Mouse (Mus musculus) olfactory bulb, adult 2 months (tissue): ENCODE measurements around the gene Phb. TPM values are rescaled to one million over a fixed set of nuclear protein-coding genes. Genes with fewer than 3 reads are reported as not detected.

Source experiments
- H3K27ac ChIP-seq: fragments of 200-500 bp; 2 replicates; pipeline ENCODE4 v1.5.1; 2012; ENCODE audit warnings: low read depth, low read length; ENCODE audit not compliant: insufficient read depth
- H3K4me1 ChIP-seq: fragments of 200-500 bp; 2 replicates; pipeline ENCODE4 v1.6.1; 2012; ENCODE audit warnings: low read length; ENCODE audit not compliant: control insufficient read depth, insufficient read depth
- H3K4me3 ChIP-seq: fragments of 200-500 bp; 2 replicates; pipeline ENCODE4 v1.5.1; 2012; ENCODE audit warnings: mild to moderate bottlenecking, low read depth, low read length, moderate library complexity; ENCODE audit not compliant: insufficient read depth
- CTCF ChIP-seq: fragments of 200-500 bp; IDR thresholded peaks from 2 replicates; pipeline ENCODE4 v1.5.1; 2012; ENCODE audit warnings: low read depth, mild to moderate bottlenecking, low read length, moderate library complexity; ENCODE audit not compliant: insufficient read depth
- POLR2A ChIP-seq: fragments of 200-500 bp; IDR thresholded peaks from 2 replicates; pipeline ENCODE4 v1.6.1; 2012; ENCODE audit warnings: mild to moderate bottlenecking, low read depth, low read length, moderate library complexity; ENCODE audit not compliant: insufficient read depth
- WGBS: fragments of 180-500 bp; shearing (Covaris S2); methylation state at CpG from one replicate; pipeline ENCODE4 v1.1.7; 2018; 5-methylcytosine and 5-hydroxymethylcytosine counted together
- polyA plus RNA-seq: library from polyadenylated mRNA; stranded (reverse); fragments of >200 nt; gene quantifications from 2 replicates; pipeline ENCODE4 v1.2.4, GENCODE M21; 2012; ENCODE audit warnings: low replicate concordance; ENCODE audit not compliant: missing spikeins, insufficient read depth, insufficient read length

Gene Phb
- polyA plus RNA-seq, result not detected in 2 replicates

DNA sequence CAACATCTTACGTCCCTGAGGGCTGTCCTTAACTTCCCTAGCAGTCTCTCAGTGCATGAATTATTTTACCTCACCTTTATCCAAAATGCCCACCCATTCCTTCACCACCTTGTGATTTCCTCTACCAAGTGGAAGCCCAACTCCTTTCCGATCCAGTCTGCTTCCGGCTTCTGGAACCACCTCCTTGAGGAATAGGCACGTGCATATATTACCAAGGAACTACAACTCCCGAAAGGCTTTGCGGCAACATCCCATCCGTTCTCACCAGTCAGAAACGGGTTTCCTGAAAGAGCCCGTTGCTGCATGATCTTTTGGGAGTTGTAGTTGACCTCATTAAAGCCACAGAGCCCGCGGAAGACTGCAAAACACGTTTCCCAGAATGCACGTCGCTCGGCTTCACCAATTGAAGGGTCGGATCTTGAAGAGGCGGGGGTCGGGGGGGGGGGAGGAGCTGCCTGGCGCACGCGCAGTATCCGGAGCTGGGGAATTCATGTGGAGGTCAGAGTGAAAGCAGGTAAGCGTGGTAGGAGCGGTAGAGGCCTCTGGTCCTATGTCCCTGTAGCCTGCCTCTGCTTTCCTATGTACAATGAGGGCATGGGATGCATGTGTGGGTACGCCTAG, at the start of gene Phb:
Gene Phb, plus strand, starts transcription at position 429 of the 621 bp plus-strand sequence.
- under 1% methylated on average over 25 of the region's 25 CpGs for WGBS
- peaks cover 2% of the 10 kb centered on the region; the same call in 1 of the 2 replicates for H3K4me1 ChIP-seq
- H3K27ac ChIP-seq, result no peak within 1 kb of the TSS
- TF ChIP-seq POLR2A (0 out of 2 replicates have a peak, but pooled peaks have one; percentile 35), CTCF (no peak)
- peak within 1 kb of the TSS; percentile 71 for H3K4me3 ChIP-seq

DNA sequence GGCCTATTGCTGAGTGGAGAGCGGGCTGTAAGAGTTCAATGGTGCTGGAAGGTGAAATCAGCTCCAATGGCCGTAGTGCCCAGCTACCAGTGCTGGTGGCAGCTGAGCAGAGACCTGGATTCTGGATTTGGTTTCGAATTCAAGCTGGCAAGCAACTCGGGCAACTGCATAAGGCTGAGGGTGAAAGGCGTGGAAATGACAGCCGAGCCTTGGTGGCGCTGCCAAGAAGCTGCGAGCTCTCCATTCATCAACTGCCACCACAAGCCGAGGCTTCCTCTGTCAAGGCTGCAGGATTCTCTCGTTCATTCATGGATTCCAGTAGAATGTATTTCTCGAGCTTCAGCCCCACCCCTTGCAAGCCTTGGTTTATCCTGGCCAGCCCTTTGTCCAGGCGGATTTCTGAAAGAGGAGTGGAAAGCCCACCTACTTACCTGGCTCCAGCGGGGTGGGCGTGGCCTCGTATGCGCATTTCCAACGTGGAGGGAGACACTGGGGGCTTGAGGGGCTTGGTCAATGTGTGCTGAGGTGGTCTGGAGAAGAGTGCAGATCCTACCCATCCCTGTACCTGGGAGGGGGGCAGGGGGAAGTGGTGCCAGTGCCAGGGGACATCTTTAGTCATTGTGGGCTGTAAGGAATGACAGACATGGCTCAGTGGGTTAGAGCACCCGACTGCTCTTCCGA, 48.8 kb upstream of the Phb start:
- WGBS, result 42% methylated on average over 19 of the region's 19 CpGs
- TF ChIP-seq POLR2A (no peak), CTCF (no peak)

DNA sequence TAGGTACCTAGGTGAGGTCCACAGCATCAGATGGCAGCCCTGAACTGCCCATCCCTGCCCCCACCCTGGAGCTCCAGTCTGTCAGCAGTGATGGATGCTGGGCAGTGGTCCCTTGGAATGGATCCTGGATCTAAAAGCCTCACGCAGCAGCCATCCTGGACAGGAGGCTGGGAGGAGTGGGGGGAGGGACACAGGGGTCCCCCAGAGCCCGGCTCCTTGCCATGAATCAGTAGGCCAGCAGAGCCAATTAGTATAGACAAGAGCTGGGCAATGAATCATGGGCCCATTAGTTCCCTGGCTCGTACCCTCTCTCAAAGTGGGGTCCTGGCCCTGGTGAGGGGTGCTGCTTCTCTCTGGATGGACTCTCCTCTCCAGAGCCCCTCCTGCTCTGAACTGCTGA, 47.7 kb upstream of the Phb start:
- TF ChIP-seq POLR2A, result no peak
- no peak for TF ChIP-seq CTCF
- Histone ChIP-seq H3K4me1 (peaks cover 6% of the 10 kb centered on the region; the same call in 1 of the 2 replicates), H3K4me3 (no peak overlapping the region), H3K27ac (no peak overlapping the region)
- 64% methylated on average over 3 of the region's 3 CpGs for WGBS

More for the DNA sequence above, 48.8 kb upstream of the Phb start:
- H3K27ac ChIP-seq, result no peak overlapping the region
- H3K4me3 ChIP-seq, result no peak overlapping the region
- H3K4me1 ChIP-seq, result peaks cover 6% of the 10 kb centered on the region; the same call in 1 of the 2 replicates

DNA sequence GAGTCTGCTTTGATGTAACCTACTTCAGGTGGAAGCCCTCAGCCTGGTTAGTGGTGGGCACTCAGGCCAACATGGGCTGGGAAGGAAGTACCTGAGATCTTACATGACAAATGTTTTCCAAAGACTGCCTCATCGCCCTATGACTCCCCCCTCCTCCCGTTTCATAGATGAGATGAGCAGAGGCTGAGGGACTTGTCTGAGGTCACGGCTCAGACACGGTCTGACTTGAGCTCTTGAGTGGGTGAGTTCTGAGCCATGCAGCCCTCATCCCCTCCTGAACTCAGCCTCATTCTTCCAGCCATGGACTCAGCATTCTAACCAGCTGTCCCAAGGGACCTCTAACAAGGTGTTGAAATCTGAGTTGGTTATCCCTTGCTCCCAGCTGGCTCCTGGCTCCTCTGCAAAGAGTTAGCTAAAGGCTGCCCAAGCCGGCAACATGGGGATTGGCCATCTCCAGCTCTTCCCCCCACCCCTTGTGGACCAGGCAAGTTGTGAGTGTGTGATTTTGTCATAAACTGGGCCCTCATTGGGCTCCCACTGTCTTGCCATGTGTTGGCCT, 46.8 kb upstream of the Phb start:
- Histone ChIP-seq H3K4me1 (peaks cover 6% of the 10 kb centered on the region; the same call in 1 of the 2 replicates), H3K4me3 (no peak overlapping the region), H3K27ac (no peak overlapping the region)
- TF ChIP-seq CTCF (no peak), POLR2A (no peak)
- WGBS, result 96% methylated on average over 5 of the region's 5 CpGs

DNA sequence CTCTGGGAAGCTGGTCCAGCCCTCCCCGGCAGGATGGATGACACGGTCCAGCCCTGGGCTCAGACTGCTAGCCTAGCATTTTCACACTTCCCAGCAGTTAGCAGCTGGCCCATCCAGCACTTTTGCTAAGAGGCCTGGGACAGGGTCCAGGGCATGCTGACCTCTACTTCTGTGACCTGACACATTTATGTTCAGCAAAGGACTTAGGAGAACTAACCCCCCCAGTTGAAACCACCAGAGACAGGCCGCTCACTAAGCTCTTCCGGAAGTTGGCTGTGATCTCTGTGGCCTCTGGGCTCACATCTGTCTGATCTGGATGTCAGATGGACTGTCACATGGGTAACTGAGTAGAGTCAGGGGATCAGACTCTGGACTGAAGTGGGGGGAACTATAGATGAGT, 45.7 kb upstream of the Phb start:
- Histone ChIP-seq H3K27ac (no peak overlapping the region), H3K4me3 (no peak overlapping the region), H3K4me1 (peaks cover 6% of the 10 kb centered on the region; the same call in 1 of the 2 replicates)
- WGBS, result 86% methylated on average over 4 of the region's 4 CpGs
- TF ChIP-seq POLR2A, result no peak

DNA sequence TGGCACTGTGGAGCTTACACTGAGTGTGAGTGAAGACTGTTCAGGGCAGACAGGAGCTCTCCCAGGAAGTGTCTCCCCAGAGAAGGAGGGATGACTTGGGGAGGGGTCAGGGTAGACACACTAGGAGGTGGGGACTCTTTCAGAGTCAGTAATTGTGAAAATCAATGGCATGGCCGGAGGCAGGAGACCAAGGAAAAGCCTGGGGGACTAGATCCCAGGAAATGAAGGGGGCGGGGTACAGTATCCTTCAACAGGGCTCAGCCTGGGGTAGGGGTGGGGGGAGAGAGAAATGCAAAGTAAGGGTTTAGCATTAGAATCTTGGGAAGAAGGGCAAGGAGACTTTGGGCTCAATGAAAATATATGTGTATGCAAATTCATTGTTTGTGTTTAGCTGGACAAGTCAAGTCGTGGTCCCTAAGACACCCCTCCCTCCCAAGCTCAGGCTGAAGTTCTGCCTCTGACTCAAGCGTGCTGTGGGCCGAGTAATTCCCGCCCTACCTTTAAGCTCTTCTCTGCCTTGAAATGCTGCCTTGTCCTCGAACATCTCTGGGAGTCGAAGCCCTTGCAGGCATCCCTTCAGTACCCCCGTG, 45.1 kb upstream of the Phb start:
- 66% methylated on average over 9 of the region's 9 CpGs for WGBS
- TF ChIP-seq CTCF (no peak), POLR2A (no peak)
- Histone ChIP-seq H3K4me3 (no peak overlapping the region), H3K27ac (no peak overlapping the region), H3K4me1 (peaks cover 6% of the 10 kb centered on the region; the same call in 1 of the 2 replicates)

DNA sequence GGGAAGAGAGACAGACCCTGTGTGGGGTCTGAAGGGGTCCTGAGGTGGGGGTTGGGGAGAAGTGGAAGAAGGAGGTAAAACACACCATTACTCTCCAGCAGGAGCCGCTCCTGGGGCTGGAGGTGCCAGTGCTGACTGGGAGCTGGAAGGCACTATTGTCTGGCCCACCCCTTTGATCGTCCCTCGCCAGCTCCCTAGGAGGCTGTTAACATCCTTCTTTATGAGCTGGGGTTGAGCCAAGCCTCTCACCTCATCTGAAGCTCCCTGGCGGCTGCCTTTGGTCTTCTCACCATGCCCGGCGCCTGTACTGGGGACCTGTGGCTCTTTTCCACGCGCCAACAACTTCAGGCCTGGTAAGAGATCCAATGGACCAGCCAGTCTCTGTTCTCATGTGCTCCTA, 44.3 kb upstream of the Phb start:
- TF ChIP-seq POLR2A, result no peak
- TF ChIP-seq CTCF, result no peak
- Histone ChIP-seq H3K4me3 (no peak overlapping the region), H3K4me1 (peaks cover 6% of the 10 kb centered on the region; the same call in 1 of the 2 replicates), H3K27ac (no peak overlapping the region)
- WGBS, result 71% methylated on average over 8 of the region's 8 CpGs

DNA sequence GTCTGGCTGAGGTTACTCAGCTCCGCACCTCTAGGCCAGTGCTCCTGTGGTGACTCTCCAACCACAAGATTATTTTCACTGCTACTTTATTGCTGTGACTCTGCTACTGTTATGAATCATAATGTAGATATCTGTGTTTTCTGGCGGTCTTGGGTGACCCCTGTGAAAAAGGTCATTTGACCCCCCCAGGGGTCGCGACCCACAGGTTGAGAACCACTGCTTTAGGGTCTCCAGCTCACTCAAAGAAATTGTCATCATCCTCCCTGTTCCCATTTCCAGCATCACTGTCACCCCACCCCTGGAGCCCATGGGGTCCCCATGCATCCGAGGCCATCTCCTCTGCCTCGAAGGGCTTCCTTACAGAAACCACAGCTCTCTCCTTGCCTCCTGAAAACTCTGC, 36.2 kb upstream of the Phb start:
- Histone ChIP-seq H3K4me3 (no peak overlapping the region), H3K4me1 (peaks cover 5% of the 10 kb centered on the region; the same call in 1 of the 2 replicates), H3K27ac (no peak overlapping the region)
- no peak for TF ChIP-seq CTCF
- TF ChIP-seq POLR2A, result no peak
- WGBS, result 94% methylated on average over 6 of the region's 6 CpGs
